In genomic region chrX:164447682-164448071, GRCm38 (mm10) we compare ENCODE assay signal across 40 mouse cellular contexts. TPM values are rescaled to one million over a fixed set of nuclear protein-coding genes. Genes with fewer than 3 reads are reported as not detected.
DNase-seq lines count a peak whose midpoint lies in the region; ATAC-seq and TF ChIP-seq lines count a peak whose summit lies in the region.
"Had no signal": no experiment of that assay in that cellular context is flagged by ENCODE, and none has a peak within 500 bp of the region (broad histone marks: within the 10 kb centered on the region; RNA-seq: fewer than 3 reads in every experiment).

No protein-coding gene starts in this region.

- H3K27me3 ChIP-seq in liver, embryonic 14.5 days (ENCODE audit: control insufficient read depth, insufficient read depth, low read length), result no peaks in the 10 kb centered on the region
- H3K27me3 ChIP-seq in limb, embryonic 10.5 days (ENCODE audit: low read depth, poor library complexity, severe bottlenecking), result peaks cover 65% of the 10 kb centered on the region
- H3K27me3 ChIP-seq: forebrain, embryonic 15.5 days; hindbrain, embryonic 12.5 days; intestine, embryonic 15.5 days; limb, embryonic 15.5 days had no signal

- no peak overlapping the region for H3K4me3 ChIP-seq in liver, embryonic 14.5 days (ENCODE audit: insufficient read depth in 1 of 2, low read depth in 2 of 2, low read length in 2 of 2)
- H3K4me3 ChIP-seq in limb, embryonic 10.5 days, result no peak overlapping the region
- H3K4me3 ChIP-seq: forebrain, embryonic 10.5 days; forebrain, embryonic 15.5 days; heart, adult 2 months; hindbrain, embryonic 12.5 days; intestine, embryonic 15.5 days; layer of hippocampus, adult 2 months; limb, embryonic 15.5 days had no signal

- TF ChIP-seq CTCF in liver, embryonic 14.5 days (IDR thresholded peaks at IDR 0.05; ENCODE audit: low read depth), result no peak

- peaks cover 6 to 24% of the 10 kb centered on the region in 2 experiments; a peak in 3 of 4 replicates for H3K4me1 ChIP-seq in liver, embryonic 14.5 days (replicated peaks; ENCODE audit: control insufficient read depth in 2 of 2, insufficient read depth in 2 of 2, low read length in 1 of 2)
- no peaks in the 10 kb centered on the region for H3K4me1 ChIP-seq in limb, embryonic 10.5 days
- H3K4me1 ChIP-seq: forebrain, embryonic 10.5 days; forebrain, embryonic 15.5 days; hindbrain, embryonic 12.5 days; intestine, embryonic 15.5 days; limb, embryonic 15.5 days had no signal

- TF ChIP-seq EP300 in liver, embryonic 14.5 days (IDR thresholded peaks at IDR 0.05; ENCODE audit: low read depth), result peak; percentile 76

- 19% methylated on average over 2 of the region's 2 CpGs for WGBS in liver, embryonic 14.5 days (ENCODE audit: insufficient replicate concordance)
- WGBS in limb, embryonic 10.5 days, result 71% methylated on average over 2 of the region's 2 CpGs

- ATAC-seq in erythroid progenitor cell, adult 5-6 weeks (replicated peaks; ENCODE audit: low FRiP score, poor library complexity, severe bottlenecking), result peak; percentile 94
- ATAC-seq in liver, embryonic 14.5 days (ENCODE audit: insufficient read depth), result peak; percentile 89
- peak; percentile 93 for ATAC-seq in megakaryocyte-erythroid progenitor cell, adult 5-6 weeks (replicated peaks; ENCODE audit: low FRiP score, low TSS enrichment, poor library complexity, severe bottlenecking)
- ATAC-seq: CD4-positive, CD25-positive, alpha-beta regulatory T cell, adult 4 months; forebrain, embryonic 15.5 days; hindbrain, postnatal 0 days; intestine, embryonic 15.5 days had no signal

- H3K27ac ChIP-seq in liver, embryonic 14.5 days, result peak overlapping the region; percentile 64
- no peak overlapping the region for H3K27ac ChIP-seq in limb, embryonic 10.5 days
- H3K27ac ChIP-seq: forebrain, embryonic 10.5 days; forebrain, embryonic 15.5 days; heart, adult 2 months; hindbrain, embryonic 12.5 days; hindbrain, postnatal 0 days; intestine, embryonic 15.5 days; layer of hippocampus, adult 2 months; limb, embryonic 15.5 days had no signal

- no peaks in the 10 kb centered on the region for H3K36me3 ChIP-seq in liver, embryonic 14.5 days (replicated peaks; ENCODE audit: control insufficient read depth, insufficient read depth, low read depth)
- H3K36me3 ChIP-seq in limb, embryonic 10.5 days, result no peaks in the 10 kb centered on the region
- H3K36me3 ChIP-seq: forebrain, embryonic 10.5 days; forebrain, embryonic 15.5 days; hindbrain, embryonic 12.5 days; intestine, embryonic 15.5 days; limb, embryonic 15.5 days had no signal

- no peak overlapping the region; the same call in 1 of the 2 replicates for H3K9ac ChIP-seq in liver, embryonic 14.5 days (replicated peaks)
- H3K9ac ChIP-seq: forebrain, embryonic 15.5 days; hindbrain, embryonic 12.5 days; intestine, embryonic 15.5 days; limb, embryonic 15.5 days had no signal

- H3K4me2 ChIP-seq in liver, embryonic 14.5 days (ENCODE audit: low read depth), result peak overlapping the region; percentile 44
- H3K4me2 ChIP-seq: forebrain, embryonic 15.5 days; hindbrain, embryonic 12.5 days; intestine, embryonic 15.5 days; limb, embryonic 15.5 days had no signal

- peak; percentile 94 for DNase-seq in MEL-GATA-1-ER (ENCODE audit: extremely low read depth, low read depth)
- DNase-seq in liver, embryonic 14.5 days (ENCODE audit: low read depth in 3 of 3, low spot score in 3 of 3), result peak; percentile 47 to 56 (median 47)
- no peak for DNase-seq in adrenal gland, adult (ENCODE audit: inconsistent age in 2 of 2, low spot score in 1 of 2)
- no peak for DNase-seq in adrenal gland, adult 8-10 months
- no peak for DNase-seq in limb, embryonic 10.5 days (ENCODE audit: low spot score)
- DNase-seq: adrenal gland, postnatal 25 days; cerebellum, adult 2 months; cerebellum, postnatal 14 days; heart, adult 2 months; heart, postnatal 36 days; kidney, adult 2 months; kidney, postnatal 36 days; left cerebral cortex, postnatal 4 days; lung, postnatal 4 days; midbrain, embryonic 14.5 days; retina, postnatal 1 day; right cerebral cortex, postnatal 14 days; thymus, postnatal 4 days had no signal

- no peaks in the 10 kb centered on the region for H3K9me3 ChIP-seq in liver, embryonic 14.5 days (ENCODE audit: control insufficient read depth, low read length)
- no peaks in the 10 kb centered on the region for H3K9me3 ChIP-seq in limb, embryonic 10.5 days (replicated peaks)
- H3K9me3 ChIP-seq: forebrain, embryonic 10.5 days; forebrain, embryonic 15.5 days; hindbrain, embryonic 12.5 days; intestine, embryonic 15.5 days; limb, embryonic 15.5 days had no signal

RNA-seq across cellular contexts. Expression of gene Asb11, which starts 10.9 kb away (rescaled TPM):
- 0.72 TPM in 1 of 2 replicates, not detected in the other for total RNA-seq in erythroid progenitor cell, adult 5-6 weeks (2015; ENCODE audit: low replicate concordance)
- 0.51 TPM in 1 of 2 replicates, not detected in the other for total RNA-seq in erythroid progenitor cell, adult 5-6 weeks (2017; ENCODE audit: low replicate concordance)
- 0.06 TPM in 1 of 2 replicates, not detected in the other for polyA plus RNA-seq in liver, embryonic 14.5 days (2012; rRNA removed)
- polyA plus RNA-seq in liver, embryonic 14.5 days (2014; fragmentation: Nextera tagmentation; extraction: Ambion mirVana), result not detected in 2 replicates
- total RNA-seq in megakaryocyte-erythroid progenitor cell, adult 5-6 weeks (2014; fragmentation: Nextera tagmentation), result 1.2 TPM in 1 of 2 replicates, not detected in the other
- total RNA-seq in megakaryocyte-erythroid progenitor cell, adult 5-6 weeks (2017), result 2.0 TPM in 1 of 2 replicates, not detected in the other
- under 1 TPM; 0.29 to 0.66 (median 0.33) TPM for total RNA-seq in adrenal gland, adult 8-10 months (2022)
- polyA plus RNA-seq in limb, embryonic 10.5 days (2016; fragmentation: Nextera tagmentation; extraction: Ambion mirVana), result 0.16 TPM in 1 of 2 replicates, not detected in the other
- total RNA-seq: adrenal gland, postnatal 25 days; hindbrain, postnatal 0 days; monocyte, adult 5-6 weeks had no signal
- polyA plus RNA-seq: CD4-positive, CD25-positive, alpha-beta regulatory T cell, adult 4 months; embryonic facial prominence, embryonic 11.5 days; forebrain, embryonic 10.5 days; hindbrain, embryonic 12.5 days; hindbrain, postnatal 0 days; limb, embryonic 15.5 days; midbrain, embryonic 14.5 days; neural tube, embryonic 14.5 days; stomach, embryonic 14.5 days; thymus, postnatal 0 days had no signal

RNA-seq across cellular contexts. Expression of gene Piga, which starts 28.1 kb away (rescaled TPM):
- total RNA-seq in erythroid progenitor cell, adult 5-6 weeks (2015; ENCODE audit: low replicate concordance), result 25.6 and 29.3 TPM in 2 replicates
- total RNA-seq in erythroid progenitor cell, adult 5-6 weeks (2017; ENCODE audit: low replicate concordance), result 31.9 and 42.4 TPM in 2 replicates
- polyA plus RNA-seq in liver, embryonic 14.5 days (2012; rRNA removed), result 8.2 and 9.0 TPM in 2 replicates
- polyA plus RNA-seq in liver, embryonic 14.5 days (2014; fragmentation: Nextera tagmentation; extraction: Ambion mirVana), result 11.5 and 14.4 TPM in 2 replicates
- 39.2 and 43.8 TPM in 2 replicates for total RNA-seq in megakaryocyte-erythroid progenitor cell, adult 5-6 weeks (2014; fragmentation: Nextera tagmentation)
- total RNA-seq in megakaryocyte-erythroid progenitor cell, adult 5-6 weeks (2017), result 31.1 and 56.9 TPM in 2 replicates
- total RNA-seq in adrenal gland, adult 8-10 months (2022), result 10 to 100 TPM in 2 of 4 experiments, 1 to 10 TPM in 2; 7.0 to 13.9 (median 9.7) TPM
- 22.0 and 23.0 TPM in 2 replicates for polyA plus RNA-seq in limb, embryonic 10.5 days (2016; fragmentation: Nextera tagmentation; extraction: Ambion mirVana)

RNA-seq across cellular contexts. Expression of gene Asb9, which starts 58.5 kb away (rescaled TPM):
- not detected in 2 replicates for total RNA-seq in erythroid progenitor cell, adult 5-6 weeks (2015; ENCODE audit: low replicate concordance)
- not detected in 2 replicates for total RNA-seq in erythroid progenitor cell, adult 5-6 weeks (2017; ENCODE audit: low replicate concordance)
- 0.05 TPM in 1 of 2 replicates, not detected in the other for polyA plus RNA-seq in liver, embryonic 14.5 days (2012; rRNA removed)
- not detected in 2 replicates for polyA plus RNA-seq in liver, embryonic 14.5 days (2014; fragmentation: Nextera tagmentation; extraction: Ambion mirVana)
- total RNA-seq in megakaryocyte-erythroid progenitor cell, adult 5-6 weeks (2014; fragmentation: Nextera tagmentation), result not detected in 2 replicates
- not detected in 2 replicates for total RNA-seq in megakaryocyte-erythroid progenitor cell, adult 5-6 weeks (2017)
- total RNA-seq in adrenal gland, adult 8-10 months (2022), result under 1 TPM in 1 of 4 experiments, not detected in 3; 0.27 TPM
- 1.5 and 2.7 TPM in 2 replicates for polyA plus RNA-seq in limb, embryonic 10.5 days (2016; fragmentation: Nextera tagmentation; extraction: Ambion mirVana)
- total RNA-seq: adrenal gland, postnatal 25 days; gastrocnemius, postnatal 4 days; heart, adult 2 months; heart, postnatal 36 days; hindbrain, postnatal 0 days; layer of hippocampus, adult 2 months; layer of hippocampus, postnatal 25 days; left cerebral cortex, adult 8-10 months; left cerebral cortex, postnatal 4 days; monocyte, adult 5-6 weeks had no signal
- polyA plus RNA-seq: CD4-positive, CD25-positive, alpha-beta regulatory T cell, adult 4 months; cerebellum, adult 2 months; forebrain, embryonic 15.5 days; frontal cortex, adult 2 months; heart, adult 2 months; heart, embryonic 16.5 days; hindbrain, postnatal 0 days; intestine, embryonic 15.5 days; lung, embryonic 16.5 days; midbrain, embryonic 14.5 days; neural tube, embryonic 14.5 days; small intestine, adult 2 months; stomach, embryonic 14.5 days; thymus, postnatal 0 days had no signal

Comparison
In these comparisons a context has a peak if more than half of its experiments do, and no peak if none do; other contexts are left out.
1. DNase-seq: peak in MEL-GATA-1-ER (single experiment) and liver, embryonic 14.5 days (3 of 3); none in adrenal gland, adult (0 of 2), adrenal gland, adult 8-10 months (single experiment) and limb, embryonic 10.5 days (single experiment).
2. Peak in every context shown above with its lines, with median percentiles within 50 percentile points of each other: ATAC-seq.